Mouse (Mus musculus) CH12.LX (cell line): ENCODE measurements at regions not wholly inside any gene's neighbourhood (a gene's known extent, or its start where the extent isn't known, plus 50 kb on each side); places are given as distances from the start of the nearest gene placed in this dataset.

Experiments
- DNase-seq: peaks from one replicate; pipeline ENCODE4 v3.0.0-alpha.2; 2013; ENCODE audit errors: extremely low read depth
- H3K27ac ChIP-seq: 2 replicates; pipeline ENCODE4 v1.5.1; 2012; ENCODE audit warnings: low read depth, mild to moderate bottlenecking, control low read depth, moderate library complexity; ENCODE audit not compliant: insufficient read depth
- H3K27me3 ChIP-seq: replicated peaks from 2 replicates; pipeline ENCODE3; 2012; ENCODE audit warnings: inconsistent platforms
- H3K36me3 ChIP-seq, 2 experiments: replicated peaks in 1 of 2; 2 replicates each; pipeline versions ENCODE3 to v1.6.1; 2012; ENCODE audit warnings: inconsistent platforms in 1 of 2, low read length in 1 of 2, mild to moderate bottlenecking in 1 of 2, mixed read lengths in 1 of 2, moderate library complexity in 1 of 2; ENCODE audit not compliant: control insufficient read depth in 1 of 2, insufficient read depth in 1 of 2
- H3K4me1 ChIP-seq, 2 experiments: 2 replicates each; pipeline ENCODE4 v1.6.1; 2012; ENCODE audit warnings: inconsistent platforms in 1 of 2, moderate library complexity in 1 of 2; ENCODE audit not compliant: insufficient read depth in 2 of 2, control insufficient read depth in 1 of 2
- H3K4me2 ChIP-seq: 2 replicates; pipeline ENCODE4 v1.6.1; 2012; ENCODE audit warnings: low read depth, mild to moderate bottlenecking, control low read depth; ENCODE audit not compliant: poor library complexity, insufficient read depth, severe bottlenecking
- H3K4me3 ChIP-seq, 3 experiments: fragments of 150-350 bp in 1 of 3; sonication (generic) in 1 of 3; replicated peaks in 1 of 3; 2 replicates each; pipeline versions ENCODE3 to v1.5.1; 2011 to 2012; ENCODE audit warnings: low read depth in 2 of 3, low read length in 2 of 3, mild to moderate bottlenecking in 2 of 3, moderate library complexity in 2 of 3, control low read depth in 1 of 3, improper control_type of control experiment in 1 of 3, inconsistent platforms in 1 of 3, mixed read lengths in 1 of 3; ENCODE audit not compliant: poor library complexity in 1 of 3
- H3K79me2 ChIP-seq: replicated peaks from 2 replicates; pipeline ENCODE4 v1.6.1; 2012; ENCODE audit warnings: mild to moderate bottlenecking, moderate library complexity; ENCODE audit not compliant: control insufficient read depth, poor library complexity, insufficient read depth, severe bottlenecking; ENCODE audit errors: extremely low read depth
- H3K9ac ChIP-seq: 2 replicates; pipeline ENCODE4 v1.6.1; 2012; ENCODE audit warnings: low read depth, mild to moderate bottlenecking, control low read depth, moderate library complexity; ENCODE audit not compliant: insufficient read depth
- H3K9me3 ChIP-seq: replicated peaks from 2 replicates; pipeline ENCODE3; 2012; ENCODE audit warnings: low read length, inconsistent platforms, mixed read lengths
- GABPA ChIP-seq: IDR thresholded peaks from 2 replicates; pipeline ENCODE4 v1.6.1; 2012; ENCODE audit warnings: low read depth, low read length, improper control_type of control experiment, inconsistent platforms; ENCODE audit not compliant: insufficient replicate concordance
- HCFC1 ChIP-seq: IDR thresholded peaks from 2 replicates; pipeline ENCODE4 v1.6.1; 2012; ENCODE audit warnings: low read depth, mild to moderate bottlenecking, inconsistent platforms, low read length, improper control_type of control experiment
- IRF4 ChIP-seq: IDR thresholded peaks from 2 replicates; pipeline ENCODE4 v1.6.1; 2014; ENCODE audit warnings: low read depth, mild to moderate bottlenecking, inconsistent platforms, low read length, improper control_type of control experiment
- JUND ChIP-seq: conservative IDR thresholded peaks from 2 replicates; pipeline ENCODE4 v1.6.1; 2011; ENCODE audit warnings: low read depth, low read length, improper control_type of control experiment
- KAT2A ChIP-seq: IDR thresholded peaks from 2 replicates; pipeline ENCODE4 v1.6.1; 2012; ENCODE audit warnings: low read length, improper control_type of control experiment, inconsistent platforms; ENCODE audit not compliant: insufficient replicate concordance
- MAFK ChIP-seq: IDR thresholded peaks from 2 replicates; pipeline ENCODE4 v1.6.1; 2011; ENCODE audit warnings: low read length, improper control_type of control experiment; ENCODE audit not compliant: insufficient replicate concordance
- MAX ChIP-seq: IDR thresholded peaks from 2 replicates; pipeline ENCODE4 v1.6.1; 2011; ENCODE audit warnings: low read length, improper control_type of control experiment
- MAZ ChIP-seq: IDR thresholded peaks from 2 replicates; pipeline ENCODE4 v1.6.1; 2012; ENCODE audit warnings: low read depth, mild to moderate bottlenecking, inconsistent platforms, low read length, improper control_type of control experiment, moderate library complexity
- MEF2A ChIP-seq: IDR thresholded peaks from 2 replicates; pipeline ENCODE4 v1.6.1; 2014; ENCODE audit warnings: low read depth, mild to moderate bottlenecking, inconsistent platforms, low read length, improper control_type of control experiment, borderline replicate concordance
- MYC ChIP-seq: IDR thresholded peaks from 2 replicates; pipeline ENCODE4 v1.6.1; 2011; ENCODE audit warnings: low read depth, mild to moderate bottlenecking, improper control_type of control experiment, low read length
- NELFE ChIP-seq: IDR thresholded peaks from 2 replicates; pipeline ENCODE4 v1.6.1; 2011; ENCODE audit warnings: low read depth, low read length, improper control_type of control experiment
- PAX5 ChIP-seq: IDR thresholded peaks from 2 replicates; pipeline ENCODE4 v1.6.1; 2012; ENCODE audit warnings: low read length, inconsistent platforms, mixed read lengths
- POLR2A ChIP-seq: IDR thresholded peaks from 2 replicates; pipeline ENCODE4 v1.6.1; 2011; ENCODE audit warnings: low read depth, mild to moderate bottlenecking, improper control_type of control experiment, low read length
- SMC3 ChIP-seq: IDR thresholded peaks from 2 replicates; pipeline ENCODE4 v1.6.1; 2011; ENCODE audit warnings: low read depth, low read length, improper control_type of control experiment
- TBP ChIP-seq: conservative IDR thresholded peaks from 2 replicates; pipeline ENCODE4 v1.6.1; 2011; ENCODE audit warnings: low read depth, low read length, improper control_type of control experiment
- UBTF ChIP-seq: IDR thresholded peaks from 2 replicates; pipeline ENCODE4 v1.6.1; 2012; ENCODE audit warnings: low read depth, mild to moderate bottlenecking, inconsistent platforms, low read length, improper control_type of control experiment, moderate library complexity
- USF1 ChIP-seq: IDR thresholded peaks from 2 replicates; pipeline ENCODE4 v1.6.1; 2014; ENCODE audit warnings: low read depth, mild to moderate bottlenecking, inconsistent platforms, low read length, improper control_type of control experiment
- ZKSCAN1 ChIP-seq: IDR thresholded peaks from 2 replicates; pipeline ENCODE4 v1.6.1; 2012; ENCODE audit warnings: low read depth, inconsistent platforms, low read length, improper control_type of control experiment, borderline replicate concordance
- ZMIZ1 ChIP-seq: IDR thresholded peaks from 2 replicates; pipeline ENCODE4 v1.6.1; 2012; ENCODE audit warnings: low read depth, mild to moderate bottlenecking, inconsistent platforms, low read length, improper control_type of control experiment
- ZNF384 ChIP-seq: IDR thresholded peaks from 2 replicates; pipeline ENCODE4 v1.6.1; 2012; ENCODE audit warnings: low read depth, low read length, improper control_type of control experiment, inconsistent platforms
- dilution Hi-C: fragments of 300-500 bp; cut with MboI; formaldehyde crosslinking; loops from 2 replicates; pipeline ENCODE4 v1.14.3; 2020; ENCODE audit warnings: low sequenced_read_pairs; ENCODE audit not compliant: extremely low pct_unique_long_range_greater_than_20kb, extremely low pct_ligation_motif_present
- in situ Hi-C: fragments of 300-500 bp; cut with MboI; formaldehyde crosslinking; loops from 3 replicates; pipeline ENCODE4 v1.14.3; 2019; ENCODE audit warnings: low sequenced_read_pairs, low pct_ligation_motif_present, low pct_unique_long_range_greater_than_20kb, mixed read lengths

- H3K4me2 ChIP-seq = no peak overlapping the region
- TF ChIP-seq MAFK = no peak
- no peak for TF ChIP-seq MAZ
- TF ChIP-seq SMC3 = no peak
- TF ChIP-seq JUND = no peak
- no peak for DNase-seq
- no peak overlapping the region for H3K4me3 ChIP-seq
- peaks cover 4 to 13% of the 10 kb centered on the region in 2 experiments for H3K4me1 ChIP-seq
- no peak overlapping the region for H3K27ac ChIP-seq
- H3K27me3 ChIP-seq = no peaks in the 10 kb centered on the region
- dilution Hi-C loops (no loop called here), in situ Hi-C loops (no loop called here)
- no peak overlapping the region for H3K9ac ChIP-seq
- no peaks in the 10 kb centered on the region for H3K9me3 ChIP-seq
- no peaks in the 10 kb centered on the region for H3K79me2 ChIP-seq
- no peaks in the 10 kb centered on the region for H3K36me3 ChIP-seq
Observed at GRCm38 (mm10) chr3:121604081-121604480, 66.5 kb upstream of the 4930432M17Rik start.

- no peaks in the 10 kb centered on the region for H3K79me2 ChIP-seq
- TF ChIP-seq NELFE = no peak
- no peak for TF ChIP-seq UBTF
- TF ChIP-seq ZMIZ1 = no peak
- no peak for TF ChIP-seq POLR2A
- no peak for TF ChIP-seq GABPA
- no peak for TF ChIP-seq TBP
- TF ChIP-seq KAT2A = no peak
- TF ChIP-seq MAX = no peak
- no peak for TF ChIP-seq PAX5
- no peak for TF ChIP-seq ZNF384
- no peak for TF ChIP-seq ZKSCAN1
- TF ChIP-seq MEF2A = no peak
- TF ChIP-seq HCFC1 = no peak
- TF ChIP-seq USF1 = no peak
- TF ChIP-seq JUND = no peak
- TF ChIP-seq IRF4 = no peak
- no peak for TF ChIP-seq MYC
- no peaks in the 10 kb centered on the region for H3K27me3 ChIP-seq
- no peak overlapping the region for H3K27ac ChIP-seq
- in situ Hi-C loops (no loop called here), dilution Hi-C loops (no loop called here)
- H3K4me3 ChIP-seq = no peak overlapping the region
- no peak overlapping the region for H3K9ac ChIP-seq
- H3K9me3 ChIP-seq = no peaks in the 10 kb centered on the region
- H3K36me3 ChIP-seq = no peaks in the 10 kb centered on the region
- no peak for DNase-seq
- H3K4me1 ChIP-seq = peaks cover 4 to 13% of the 10 kb centered on the region in 2 experiments
- H3K4me2 ChIP-seq = no peak overlapping the region
Observed at GRCm38 (mm10) chr3:121602826-121603370, 67.7 kb upstream of the 4930432M17Rik start.
